In genomic region chr4:119121249-119121648, GRCm38 (mm10) we compare ENCODE assay signal across 8 mouse cellular contexts. TPM values are rescaled to one million over a fixed set of nuclear protein-coding genes. Genes with fewer than 3 reads are reported as not detected.
DNase-seq lines count a peak whose midpoint lies in the region; ATAC-seq and TF ChIP-seq lines count a peak whose summit lies in the region.

No protein-coding gene starts in this region.

- 67% methylated on average over 4 of the region's 4 CpGs for WGBS in midbrain, embryonic 14.5 days
- WGBS in midbrain, embryonic 15.5 days = 46% methylated on average over 4 of the region's 4 CpGs
- WGBS in heart, embryonic 12.5 days = 23% methylated on average over 4 of the region's 4 CpGs
- WGBS in lung, postnatal 0 days = 35% methylated on average over 4 of the region's 4 CpGs

- H3K4me2 ChIP-seq in midbrain, embryonic 14.5 days (ENCODE audit: low read length) = no peak overlapping the region
- H3K4me2 ChIP-seq in midbrain, embryonic 15.5 days = no peak overlapping the region
- no peak overlapping the region for H3K4me2 ChIP-seq in heart, embryonic 12.5 days
- no peak overlapping the region for H3K4me2 ChIP-seq in lung, postnatal 0 days (replicated peaks; ENCODE audit: low read depth, low read length)

- 0 out of 2 replicates have a peak, but pooled peaks cover 9% of the 10 kb centered on the region for H3K36me3 ChIP-seq in midbrain, embryonic 14.5 days (ENCODE audit: control insufficient read depth, insufficient read depth, low read length)
- no peaks in the 10 kb centered on the region for H3K36me3 ChIP-seq in midbrain, embryonic 15.5 days (replicated peaks)
- peaks cover 60% of the 10 kb centered on the region for H3K36me3 ChIP-seq in heart, embryonic 12.5 days
- H3K36me3 ChIP-seq in lung, postnatal 0 days (ENCODE audit: insufficient read depth, low read length) = peaks cover 5% of the 10 kb centered on the region; the same call in 1 of the 2 replicates

- no peaks in the 10 kb centered on the region for H3K4me1 ChIP-seq in midbrain, embryonic 14.5 days (ENCODE audit: control insufficient read depth, insufficient read depth, low read length)
- no peaks in the 10 kb centered on the region for H3K4me1 ChIP-seq in midbrain, embryonic 15.5 days
- peaks cover 95% of the 10 kb centered on the region for H3K4me1 ChIP-seq in heart, embryonic 12.5 days (replicated peaks)
- peaks cover 10% of the 10 kb centered on the region; the same call in 1 of the 2 replicates for H3K4me1 ChIP-seq in lung, postnatal 0 days (ENCODE audit: insufficient read depth, low read depth, low read length)

- no peak overlapping the region for H3K4me3 ChIP-seq in midbrain, embryonic 14.5 days (replicated peaks; ENCODE audit: low read depth, low read length)
- H3K4me3 ChIP-seq in midbrain, embryonic 15.5 days = no peak overlapping the region
- no peak overlapping the region for H3K4me3 ChIP-seq in heart, embryonic 12.5 days
- H3K4me3 ChIP-seq in lung, postnatal 0 days (ENCODE audit: low read depth, low read length) = no peak overlapping the region

- no peaks in the 10 kb centered on the region for H3K27me3 ChIP-seq in midbrain, embryonic 14.5 days (ENCODE audit: control insufficient read depth, insufficient read depth, low read length)
- H3K27me3 ChIP-seq in midbrain, embryonic 15.5 days (replicated peaks) = no peaks in the 10 kb centered on the region
- no peaks in the 10 kb centered on the region for H3K27me3 ChIP-seq in heart, embryonic 12.5 days (replicated peaks)
- no peaks in the 10 kb centered on the region for H3K27me3 ChIP-seq in lung, postnatal 0 days (replicated peaks; ENCODE audit: insufficient read depth, low read length)

- H3K9ac ChIP-seq in midbrain, embryonic 14.5 days (replicated peaks; ENCODE audit: low read length) = no peak overlapping the region
- H3K9ac ChIP-seq in midbrain, embryonic 15.5 days = no peak overlapping the region
- H3K9ac ChIP-seq in heart, embryonic 12.5 days = peak overlapping the region; percentile 46; the same call in 1 of the 2 replicates
- no peak overlapping the region for H3K9ac ChIP-seq in lung, postnatal 0 days (replicated peaks; ENCODE audit: low read depth)

- DNase-seq in midbrain, embryonic 14.5 days = peak; percentile 32
- DNase-seq in adrenal gland, postnatal 10 days = peak; percentile 92
- peak; percentile 49 to 66 for DNase-seq in layer of hippocampus, adult 18-20 months (ENCODE audit: low spot score in 2 of 2)
- DNase-seq in lung, postnatal 0 days (ENCODE audit: low spot score) = peak; percentile 84
- peak; percentile 50 for DNase-seq in yolk sac, embryonic 10.5 days (ENCODE audit: low spot score)
- no peak for DNase-seq in cerebellum, adult 9-10 months

- no peak for ATAC-seq in midbrain, embryonic 14.5 days (ENCODE audit: low FRiP score, low TSS enrichment)
- ATAC-seq in midbrain, embryonic 15.5 days (replicated peaks) = no peak
- peak; percentile 78 for ATAC-seq in heart, embryonic 12.5 days (ENCODE audit: insufficient number of reproducible peaks, low FRiP score)
- peak; percentile 54 for ATAC-seq in lung, postnatal 0 days

- no peak for TF ChIP-seq EP300 in lung, postnatal 0 days (IDR thresholded peaks at IDR 0.05)

- no peak for TF ChIP-seq CTCF in lung, postnatal 0 days (IDR thresholded peaks at IDR 0.05)

- no peaks in the 10 kb centered on the region for H3K9me3 ChIP-seq in midbrain, embryonic 14.5 days (ENCODE audit: control insufficient read depth, low read length)
- no peaks in the 10 kb centered on the region for H3K9me3 ChIP-seq in midbrain, embryonic 15.5 days
- no peaks in the 10 kb centered on the region for H3K9me3 ChIP-seq in heart, embryonic 12.5 days (replicated peaks)
- H3K9me3 ChIP-seq in lung, postnatal 0 days (ENCODE audit: low read length) = no peaks in the 10 kb centered on the region

- H3K27ac ChIP-seq in midbrain, embryonic 14.5 days (replicated peaks; ENCODE audit: low read depth, low read length) = no peak overlapping the region
- H3K27ac ChIP-seq in midbrain, embryonic 15.5 days = no peak overlapping the region
- H3K27ac ChIP-seq in heart, embryonic 12.5 days (ENCODE audit: poor library complexity, severe bottlenecking) = peak overlapping the region; percentile 88
- H3K27ac ChIP-seq in lung, postnatal 0 days (ENCODE audit: low read length) = no peak overlapping the region

RNA-seq across cellular contexts. Expression of gene Slc2a1, which starts 12.7 kb away (rescaled TPM):
- polyA plus RNA-seq in midbrain, embryonic 14.5 days (2014; fragmentation: Nextera tagmentation; extraction: Ambion mirVana) = 61.3 and 94.4 TPM in 2 replicates
- polyA plus RNA-seq in midbrain, embryonic 15.5 days (2015; fragmentation: Nextera tagmentation; extraction: Ambion mirVana) = 96.1 and 97.6 TPM in 2 replicates
- 10 to 100 TPM in 1 of 2 experiments, 1 to 10 TPM in 1; 9.1 to 12.9 TPM for total RNA-seq in adrenal gland, postnatal 10 days (2021)
- polyA plus RNA-seq in heart, embryonic 12.5 days (2016; fragmentation: Nextera tagmentation; extraction: Ambion mirVana) = 330 and 331 TPM in 2 replicates
- total RNA-seq in layer of hippocampus, adult 18-20 months (2021) = 10 to 100 TPM; 88.9 to 98.4 TPM
- polyA plus RNA-seq in lung, postnatal 0 days (2015; fragmentation: Nextera tagmentation; extraction: Ambion mirVana) = 16.7 and 20.4 TPM in 2 replicates

RNA-seq across cellular contexts. Expression of gene Zfp691, which starts 52.7 kb away (rescaled TPM):
- 4.8 and 7.1 TPM in 2 replicates for polyA plus RNA-seq in midbrain, embryonic 14.5 days (2014; fragmentation: Nextera tagmentation; extraction: Ambion mirVana)
- 7.1 and 7.7 TPM in 2 replicates for polyA plus RNA-seq in midbrain, embryonic 15.5 days (2015; fragmentation: Nextera tagmentation; extraction: Ambion mirVana)
- total RNA-seq in adrenal gland, postnatal 10 days (2021) = 10 to 100 TPM; 13.5 to 15.9 TPM
- polyA plus RNA-seq in heart, embryonic 12.5 days (2016; fragmentation: Nextera tagmentation; extraction: Ambion mirVana) = 8.3 and 11.5 TPM in 2 replicates
- 1 to 10 TPM; 6.8 to 8.2 TPM for total RNA-seq in layer of hippocampus, adult 18-20 months (2021)
- 4.6 and 5.8 TPM in 2 replicates for polyA plus RNA-seq in lung, postnatal 0 days (2015; fragmentation: Nextera tagmentation; extraction: Ambion mirVana)

Comparison
In these comparisons a context has a peak if more than half of its experiments do, and no peak if none do; other contexts are left out.
1. ATAC-seq: peak in heart, embryonic 12.5 days (single experiment) and lung, postnatal 0 days (single experiment); none in midbrain, embryonic 14.5 days (single experiment) and midbrain, embryonic 15.5 days (single experiment).